Mouse (Mus musculus) forebrain, embryonic 11.5 days (tissue): ENCODE results near the gene Bspry. TPM values are rescaled to one million over a fixed set of nuclear protein-coding genes. Genes with fewer than 3 reads are reported as not detected.

ENCODE experiments used
- ATAC-seq: fragments of 200-750 bp; cut with Nextera tagmentation; replicated peaks from 2 replicates; pipeline ENCODE4 v1.8.0; 2017; ENCODE audit warnings: moderate TSS enrichment; ENCODE audit not compliant: low FRiP score
- DNase-seq: peaks from one replicate; pipeline ENCODE4 v3.0.0-alpha.2; 2017; ENCODE audit warnings: low spot score
- H3K27ac ChIP-seq: fragments of 300-500 bp; sonication (generic); 2 replicates; pipeline ENCODE4 v1.5.1; 2014; ENCODE audit warnings: low read depth, low read length
- H3K27me3 ChIP-seq: fragments of 300-500 bp; sonication (generic); 2 replicates; pipeline ENCODE4 v1.6.1; 2014; ENCODE audit warnings: mild to moderate bottlenecking, low read length, mixed read lengths; ENCODE audit not compliant: control insufficient read depth, insufficient read depth
- H3K36me3 ChIP-seq: fragments of 300-500 bp; sonication (generic); 2 replicates; pipeline ENCODE4 v1.6.1; 2014; ENCODE audit warnings: mild to moderate bottlenecking, low read length, moderate library complexity, mixed read lengths; ENCODE audit not compliant: control insufficient read depth, insufficient read depth
- H3K4me1 ChIP-seq: fragments of 300-500 bp; sonication (generic); replicated peaks from 2 replicates; pipeline ENCODE4 v1.6.1; 2014; ENCODE audit warnings: low read length, mixed read lengths; ENCODE audit not compliant: control insufficient read depth, insufficient read depth
- H3K4me2 ChIP-seq: fragments of 300-500 bp; sonication (generic); 2 replicates; pipeline ENCODE4 v1.6.1; 2014; ENCODE audit warnings: low read depth, mild to moderate bottlenecking, low read length, moderate library complexity, mixed read lengths; ENCODE audit not compliant: severe bottlenecking
- H3K4me3 ChIP-seq: fragments of 300-500 bp; sonication (generic); 2 replicates; pipeline ENCODE4 v1.5.1; 2014; ENCODE audit warnings: low read depth, low read length
- H3K9ac ChIP-seq: fragments of 300-500 bp; sonication (generic); 2 replicates; pipeline ENCODE4 v1.6.1; 2014; ENCODE audit warnings: low read length
- H3K9me3 ChIP-seq: fragments of 300-500 bp; sonication (generic); 2 replicates; pipeline ENCODE4 v1.6.1; 2016; ENCODE audit warnings: low read length, mixed read lengths; ENCODE audit not compliant: control insufficient read depth
- WGBS: fragments of 180-500 bp; shearing (Covaris S2); extraction: QIAGEN DNeasy Blood & Tissue Kit; methylation state at CpG from one replicate; pipeline ENCODE4 v1.1.7; 2014; 5-methylcytosine and 5-hydroxymethylcytosine counted together
- polyA plus RNA-seq: library from polyadenylated mRNA; unstranded; fragments of >200 nt; fragmentation: Nextera tagmentation; extraction: Ambion mirVana; gene quantifications from 2 replicates; pipeline ENCODE4 v1.2.1, GENCODE M21; 2014

Bspry gene
- polyA plus RNA-seq, 1 experiment from 2014 or later, result 0.98 TPM

GRCm38 (mm10) chr4:62487172-62487571, 7.3 kb downstream of the Bspry start:
- Histone ChIP-seq H3K27ac (no peak overlapping the region), H3K4me2 (no peak overlapping the region), H3K4me1 (no peaks in the 10 kb centered on the region), H3K4me3 (no peak overlapping the region), H3K9me3 (no peaks in the 10 kb centered on the region), H3K9ac (no peak overlapping the region), H3K27me3 (no peaks in the 10 kb centered on the region), H3K36me3 (no peaks in the 10 kb centered on the region)
- WGBS, result 90% methylated on average over 5 of the region's 5 CpGs
- DNase-seq (no peak), ATAC-seq (no peak)

DNA sequence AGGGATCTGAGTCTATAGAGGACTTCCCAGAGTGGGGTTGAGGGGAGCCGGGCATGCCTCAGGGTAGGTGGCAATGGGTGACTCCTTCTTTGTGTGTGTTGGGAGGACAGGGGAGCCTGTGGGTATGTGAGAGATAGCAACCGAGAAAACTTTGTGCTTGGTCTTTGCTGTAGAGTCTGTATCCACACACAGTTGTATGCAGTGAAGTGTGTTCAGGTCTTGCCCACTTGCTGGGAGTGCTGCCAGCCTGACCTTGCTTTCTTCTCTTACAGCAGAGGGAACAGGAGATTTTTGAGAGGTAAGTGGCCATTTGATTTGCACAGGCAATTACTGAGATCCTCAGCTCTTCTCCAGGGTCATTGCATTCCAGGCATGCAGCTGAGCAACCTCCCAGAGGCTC, 8.1 kb downstream of the Bspry start:
- H3K4me1 ChIP-seq, result no peaks in the 10 kb centered on the region
- no peaks in the 10 kb centered on the region for H3K36me3 ChIP-seq
- no peaks in the 10 kb centered on the region for H3K9me3 ChIP-seq
- DNase-seq (no peak), ATAC-seq (no peak)
- H3K4me3 ChIP-seq, result no peak overlapping the region
- WGBS, result 74% methylated on average over 2 of the region's 2 CpGs
- H3K9ac ChIP-seq, result no peak overlapping the region
- H3K27me3 ChIP-seq, result no peaks in the 10 kb centered on the region
- no peak overlapping the region for H3K27ac ChIP-seq
- no peak overlapping the region for H3K4me2 ChIP-seq

- H3K9me3 ChIP-seq, result no peaks in the 10 kb centered on the region
- H3K27ac ChIP-seq, result no peak overlapping the region
- no peak overlapping the region for H3K4me2 ChIP-seq
- no peaks in the 10 kb centered on the region for H3K4me1 ChIP-seq
- no peak overlapping the region for H3K9ac ChIP-seq
- H3K36me3 ChIP-seq, result no peaks in the 10 kb centered on the region
- no peak for ATAC-seq
- DNase-seq, result no peak
- no peak overlapping the region for H3K4me3 ChIP-seq
- no peaks in the 10 kb centered on the region for H3K27me3 ChIP-seq
- WGBS, result 87% methylated on average over 2 of the region's 2 CpGs
These were observed 12.8 kb downstream of the Bspry start for GRCm38 (mm10) chr4:62492682-62493081.

- Histone ChIP-seq H3K9me3 (no peaks in the 10 kb centered on the region), H3K27me3 (no peaks in the 10 kb centered on the region), H3K27ac (no peak overlapping the region), H3K36me3 (no peaks in the 10 kb centered on the region), H3K4me3 (no peak overlapping the region), H3K4me1 (no peaks in the 10 kb centered on the region), H3K4me2 (no peak overlapping the region), H3K9ac (no peak overlapping the region)
- no peak for ATAC-seq
- 77% methylated on average over 9 of the region's 9 CpGs for WGBS
- DNase-seq, result no peak
These were observed 14.4 kb downstream of the Bspry start for GRCm38 (mm10) chr4:62494230-62494629.

GRCm38 (mm10) chr4:62495946-62496345, 16.1 kb downstream of the Bspry start:
- ATAC-seq (no peak), DNase-seq (no peak)
- H3K4me1 ChIP-seq, result no peaks in the 10 kb centered on the region
- no peaks in the 10 kb centered on the region for H3K27me3 ChIP-seq
- no peak overlapping the region for H3K27ac ChIP-seq
- H3K9me3 ChIP-seq, result no peaks in the 10 kb centered on the region
- H3K36me3 ChIP-seq, result no peaks in the 10 kb centered on the region
- no peak overlapping the region for H3K4me2 ChIP-seq
- WGBS, result 84% methylated on average over 8 of the region's 8 CpGs
- H3K9ac ChIP-seq, result no peak overlapping the region
- no peak overlapping the region for H3K4me3 ChIP-seq

GRCm38 (mm10) chr4:62496815-62497214, 17.0 kb downstream of the Bspry start:
- Histone ChIP-seq H3K4me1 (no peaks in the 10 kb centered on the region; the same call in 1 of the 2 replicates), H3K36me3 (no peaks in the 10 kb centered on the region), H3K4me2 (no peak overlapping the region), H3K9me3 (no peaks in the 10 kb centered on the region), H3K27ac (no peak overlapping the region), H3K27me3 (no peaks in the 10 kb centered on the region), H3K9ac (no peak overlapping the region), H3K4me3 (no peak overlapping the region)
- no peak for ATAC-seq
- WGBS, result 88% methylated on average over 8 of the region's 8 CpGs
- no peak for DNase-seq

GRCm38 (mm10) chr4:62500799-62501198, 20.9 kb downstream of the Bspry start:
- DNase-seq, result no peak
- Histone ChIP-seq H3K27me3 (no peaks in the 10 kb centered on the region), H3K36me3 (no peaks in the 10 kb centered on the region), H3K9ac (no peak overlapping the region), H3K4me3 (no peak overlapping the region), H3K4me2 (no peak overlapping the region), H3K4me1 (no peaks in the 10 kb centered on the region; the same call in 1 of the 2 replicates), H3K27ac (no peak overlapping the region), H3K9me3 (no peaks in the 10 kb centered on the region)
- no peak for ATAC-seq
- WGBS, result 90% methylated on average over 4 of the region's 4 CpGs

DNA sequence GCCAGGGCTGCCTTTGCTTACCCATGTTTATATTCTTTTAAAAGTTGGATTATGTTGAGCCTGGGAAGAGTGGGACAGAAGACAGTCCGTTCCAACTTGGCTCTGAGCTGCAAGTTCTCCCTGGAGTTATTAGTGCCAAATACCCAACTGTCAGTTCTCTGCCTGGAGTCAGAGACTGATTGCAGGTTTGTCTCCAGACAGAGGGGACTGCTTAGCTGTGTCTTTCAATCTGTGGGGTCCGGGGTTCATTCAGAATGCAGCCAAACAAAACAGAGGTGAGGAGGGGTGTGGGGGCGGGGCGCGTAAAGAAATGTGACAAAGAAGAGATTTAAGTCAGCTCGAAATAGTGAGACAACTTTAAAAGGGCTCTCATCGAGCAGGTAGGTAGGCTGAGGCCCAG, 21.7 kb downstream of the Bspry start:
- 3% methylated on average over 7 of the region's 7 CpGs for WGBS
- peak overlapping the region; percentile 68 for H3K9ac ChIP-seq
- H3K4me2 ChIP-seq, result peak overlapping the region; percentile 77
- H3K4me1 ChIP-seq, result no peaks in the 10 kb centered on the region; the same call in 1 of the 2 replicates
- H3K4me3 ChIP-seq, result peak overlapping the region; percentile 77
- no peaks in the 10 kb centered on the region for H3K9me3 ChIP-seq
- no peaks in the 10 kb centered on the region for H3K36me3 ChIP-seq
- H3K27ac ChIP-seq, result no peak overlapping the region
- no peak for DNase-seq
- ATAC-seq, result peak; percentile 8; the same call in 1 of the 2 replicates
- no peaks in the 10 kb centered on the region for H3K27me3 ChIP-seq

DNA sequence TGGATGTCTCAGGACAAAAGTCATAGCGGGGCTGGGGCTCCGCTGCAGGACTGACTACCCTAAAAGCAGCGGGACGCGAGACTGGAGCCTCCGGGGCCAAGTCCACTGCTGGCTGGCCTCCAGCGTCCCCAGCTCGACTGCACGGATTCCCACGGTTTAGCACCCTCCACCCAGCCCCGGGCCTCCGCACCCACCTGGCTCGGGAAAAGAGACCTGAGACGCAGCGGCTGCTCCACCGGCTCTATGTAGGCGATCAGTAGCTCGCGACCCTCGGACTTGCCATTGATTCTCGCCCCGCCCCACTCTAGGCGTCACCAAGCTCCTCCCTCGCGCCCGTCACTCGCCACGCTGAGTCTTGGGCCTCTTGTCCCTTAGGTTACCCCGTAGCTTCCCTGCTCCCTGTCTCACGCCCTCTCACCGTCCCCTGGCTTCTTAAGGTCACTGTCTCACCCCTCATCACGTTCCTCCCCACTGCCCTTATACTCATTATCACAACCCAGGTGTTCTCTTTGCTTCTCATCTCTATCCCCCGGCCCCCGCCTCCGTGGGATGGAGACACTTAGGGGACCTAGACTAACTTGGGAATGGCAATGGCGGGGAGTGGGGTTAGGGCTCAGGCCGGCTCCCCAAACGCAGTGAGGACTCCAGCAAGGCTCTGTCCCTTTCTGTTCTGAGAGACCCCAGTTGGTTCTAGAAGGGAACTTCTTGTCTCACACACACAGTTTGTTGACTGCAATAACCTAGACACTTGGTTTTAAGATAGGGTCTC, 22.3 kb downstream of the Bspry start:
- peak overlapping the region; percentile 68 for H3K9ac ChIP-seq
- no peaks in the 10 kb centered on the region for H3K36me3 ChIP-seq
- 2% methylated on average over 38 of the region's 38 CpGs for WGBS
- ATAC-seq, result peak; percentile 96
- peak overlapping the region; percentile 77 for H3K4me2 ChIP-seq
- H3K4me3 ChIP-seq, result peak overlapping the region; percentile 77
- no peaks in the 10 kb centered on the region for H3K27me3 ChIP-seq
- H3K27ac ChIP-seq, result no peak overlapping the region
- peak; percentile 94 for DNase-seq
- H3K4me1 ChIP-seq, result no peaks in the 10 kb centered on the region; the same call in 1 of the 2 replicates
- no peaks in the 10 kb centered on the region for H3K9me3 ChIP-seq
